Mouse (Mus musculus) liver, embryonic 14.5 days (tissue): Measurements from ENCODE around the gene BC017158.

Experiments used
- CTCF ChIP-seq: IDR thresholded peaks from 2 replicates; pipeline ENCODE4 v1.5.1; 2016; ENCODE audit warnings: antibody characterized with exemption, low read depth, control low read depth
- EP300 ChIP-seq: IDR thresholded peaks from 2 replicates; pipeline ENCODE4 v1.6.1; 2016; ENCODE audit warnings: antibody characterized with exemption, low read depth

GRCm38 (mm10) chr7:128330981-128331380, 33.0 kb upstream of the BC017158 start:
- TF ChIP-seq CTCF (no peak), EP300 (no peak)
